Mouse (Mus musculus) right cerebral cortex, postnatal 14 days (tissue): ENCODE measurements around the gene H3f3b.
"Not testable (repeated sequence)": the region's sequence is repeated elsewhere in the genome, so short reads cannot be mapped to it uniquely, and the experiment has no call there.

Experiments
- DNase-seq: peaks from one replicate; pipeline ENCODE4 v3.0.0; 2022

H3f3b gene

DNA sequence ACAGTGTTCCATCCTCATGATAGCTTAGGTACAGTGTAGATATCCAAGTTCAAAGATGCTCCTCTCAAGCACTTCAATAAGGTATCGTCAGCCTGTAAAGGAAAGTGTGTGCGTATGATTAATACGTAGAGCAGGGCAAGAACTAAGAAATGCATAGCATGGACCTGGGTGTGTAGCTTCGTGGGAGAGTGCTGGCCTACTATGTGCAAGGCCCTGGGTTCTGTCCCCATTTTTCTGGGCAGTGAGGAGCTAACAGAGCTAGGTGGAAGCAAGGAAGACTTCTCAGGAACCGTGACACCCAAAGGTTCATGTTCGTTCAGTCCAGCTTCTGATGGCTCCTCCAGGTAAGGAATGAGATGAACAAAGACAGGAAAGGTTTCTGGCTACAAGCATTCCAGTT lies 17.4 kb upstream of the H3f3b start:
- no peak for DNase-seq

- no peak for DNase-seq
Observed at GRCm38 (mm10) chr11:116043286-116043685, 15.5 kb upstream of the H3f3b start.

DNA sequence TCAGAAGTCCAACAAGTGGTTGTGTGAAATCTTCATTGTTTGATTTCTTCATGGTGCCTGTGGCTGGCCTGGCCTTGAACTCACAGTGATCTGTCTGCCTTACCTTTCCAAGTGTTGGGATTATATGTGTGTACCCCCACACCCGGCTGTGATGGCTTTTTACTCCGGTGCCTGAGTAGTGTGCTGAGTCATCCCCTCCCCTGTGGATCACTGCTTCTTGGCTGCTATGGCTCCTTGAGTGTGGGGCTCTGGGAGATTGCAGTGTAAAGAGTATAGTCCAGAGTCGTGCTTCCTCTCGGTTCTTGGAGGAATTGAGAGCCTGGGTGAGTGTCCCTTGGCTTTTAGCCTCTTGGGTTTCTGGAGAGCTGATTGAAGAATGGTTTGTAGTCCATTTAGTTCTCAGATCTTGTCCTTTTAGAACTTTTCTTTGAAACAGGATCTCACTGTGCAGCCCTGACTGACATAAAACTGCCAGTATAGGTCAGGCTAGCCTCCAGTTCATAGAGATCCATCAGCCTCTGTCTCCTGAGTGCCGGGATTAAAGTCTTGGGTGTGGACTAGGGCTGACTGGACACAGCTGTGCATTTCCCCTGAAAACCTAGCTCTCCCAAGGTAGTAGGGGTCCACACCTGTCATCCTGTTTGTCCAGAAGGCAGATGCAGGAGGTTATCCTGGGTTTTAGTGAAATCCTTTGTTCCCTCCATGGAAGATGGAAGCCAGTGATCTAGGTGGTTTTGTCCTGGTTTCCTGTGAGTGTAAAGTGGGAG lies 14.8 kb upstream of the H3f3b start:
- no peak for DNase-seq

- no peak for DNase-seq
Observed at GRCm38 (mm10) chr11:116041833-116042232, 14.1 kb upstream of the H3f3b start.

- DNase-seq: no peak
Observed at GRCm38 (mm10) chr11:116040593-116040992, 12.8 kb upstream of the H3f3b start.

GRCm38 (mm10) chr11:116037826-116038225 lies 10.1 kb upstream of the H3f3b start:
- no peak for DNase-seq

DNA sequence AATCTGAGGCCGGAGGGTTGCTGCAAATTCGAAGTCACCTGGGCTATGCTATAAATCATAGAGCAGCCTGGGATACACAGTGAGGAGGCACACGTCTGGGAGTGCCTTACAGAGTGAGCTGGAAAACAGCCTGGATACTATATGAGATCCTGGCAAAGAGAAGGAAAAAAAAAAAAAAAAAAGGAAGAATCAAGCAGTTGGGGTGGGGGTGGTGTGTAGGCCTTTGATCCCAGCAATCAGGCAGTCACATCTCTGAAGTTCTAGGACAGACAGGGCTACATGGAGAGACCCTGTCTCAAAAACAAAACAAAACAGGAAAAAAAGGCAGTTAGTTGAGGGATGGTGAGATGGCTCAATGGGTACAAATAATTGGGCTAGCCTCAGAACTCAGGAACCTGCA lies 8.9 kb upstream of the H3f3b start:
- DNase-seq: no peak

DNA sequence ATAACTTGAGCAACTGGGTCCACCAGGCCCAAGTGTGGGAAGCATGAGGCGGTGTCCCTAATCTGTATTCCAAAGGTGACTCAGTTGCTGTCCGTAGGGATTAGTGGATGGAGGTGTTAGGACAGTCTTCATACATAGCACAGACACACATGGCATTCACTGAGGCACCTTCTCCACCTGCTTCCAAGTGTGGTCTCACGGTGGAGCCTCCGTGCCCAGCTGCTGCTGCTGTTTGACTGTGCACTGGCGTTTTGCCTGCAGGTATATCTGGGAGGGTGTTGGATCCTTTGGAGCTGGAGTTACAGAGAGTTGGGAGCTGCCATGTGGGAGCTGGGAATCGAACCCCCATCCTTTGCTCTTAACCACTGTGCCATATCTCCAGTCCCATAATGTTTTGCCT lies 6.8 kb upstream of the H3f3b start:
- DNase-seq: no peak

DNA sequence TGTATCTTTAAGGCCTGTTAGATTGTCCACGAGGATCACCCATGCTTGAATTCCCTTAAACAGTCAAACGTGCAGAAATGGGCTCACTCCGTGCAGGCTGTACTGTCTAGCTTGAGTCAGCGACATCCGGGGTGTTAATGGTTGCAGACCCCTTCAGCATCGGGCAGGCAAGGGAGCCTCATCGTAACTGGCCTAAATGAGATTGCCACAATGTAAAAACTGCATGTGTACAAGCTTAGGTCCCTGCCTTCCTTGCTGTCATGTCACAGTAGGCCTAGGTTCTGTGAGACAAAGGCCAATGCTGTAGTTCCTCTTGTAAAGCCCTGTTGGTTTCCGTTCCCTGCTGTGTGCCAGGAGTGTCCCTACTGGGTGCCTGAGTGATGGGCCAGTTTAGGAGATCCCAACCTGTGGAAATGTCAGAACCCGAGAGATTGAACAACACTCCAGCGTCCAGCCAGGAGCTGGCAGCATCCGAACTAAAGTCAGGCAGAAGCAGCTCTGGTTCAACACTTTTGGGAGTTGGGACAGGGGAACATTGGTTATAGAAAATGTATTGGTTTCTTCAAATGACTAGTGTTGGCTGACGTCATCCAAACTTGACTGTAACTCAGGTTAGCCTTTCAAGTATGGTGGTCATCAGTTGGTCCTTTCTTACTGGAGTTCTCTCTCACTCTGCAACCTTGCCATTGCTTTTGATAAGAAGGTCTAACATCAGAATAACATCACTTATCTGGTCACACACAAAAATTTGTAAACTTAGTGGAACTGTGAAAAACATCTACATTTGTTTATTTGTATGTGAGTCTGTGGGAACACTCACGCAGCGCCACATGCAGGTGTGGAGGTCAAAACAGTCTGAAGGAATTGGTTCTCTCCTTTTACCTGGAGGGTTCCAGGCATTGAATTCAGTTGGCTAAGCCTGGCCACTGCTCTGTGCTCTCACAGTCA lies 3.4 kb upstream of the H3f3b start:
- no peak for DNase-seq

GRCm38 (mm10) chr11:116030088-116030897 lies 2.5 kb upstream of the H3f3b start, which contains the start of gene Unk:
Unk (plus strand) TSS chr11:116030322.
- DNase-seq: peak; percentile 94

DNA sequence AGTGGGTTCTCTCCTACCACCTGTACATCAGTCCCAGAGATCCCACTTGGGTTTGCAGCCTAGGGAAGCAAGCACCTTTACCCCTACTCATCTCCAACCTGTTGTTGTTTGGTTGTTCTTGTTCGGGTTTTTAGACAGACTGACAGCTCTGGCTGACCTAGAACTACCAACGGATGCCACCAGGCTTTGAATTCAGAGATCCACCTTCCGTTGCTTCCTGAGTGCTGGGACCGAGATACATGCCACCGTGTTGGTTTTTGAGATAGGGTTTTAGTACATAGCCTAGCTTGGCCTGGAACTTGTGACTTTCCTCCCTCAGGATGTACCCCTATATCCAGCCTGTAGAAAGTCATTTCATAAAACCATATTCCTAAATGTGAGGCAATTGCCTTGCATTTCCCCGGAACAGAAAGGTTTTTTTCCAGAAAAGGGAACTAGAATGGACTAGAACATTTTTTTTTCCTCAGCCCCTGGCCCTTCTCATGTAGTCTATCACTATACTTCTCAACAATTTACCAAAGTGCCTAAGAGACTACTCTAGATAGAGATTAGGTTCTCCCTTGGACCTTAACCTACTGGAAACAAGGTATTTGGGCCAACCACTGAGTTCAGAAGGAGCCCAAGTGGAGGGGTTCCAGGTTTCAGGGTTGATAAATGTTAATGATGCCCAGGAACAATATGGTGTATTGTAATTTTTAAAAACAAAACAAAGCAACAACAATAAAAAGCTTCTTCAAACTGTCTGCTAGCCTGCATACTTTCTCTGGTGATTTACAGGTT lies 1.5 kb upstream of the H3f3b start:
- no peak for DNase-seq

DNA sequence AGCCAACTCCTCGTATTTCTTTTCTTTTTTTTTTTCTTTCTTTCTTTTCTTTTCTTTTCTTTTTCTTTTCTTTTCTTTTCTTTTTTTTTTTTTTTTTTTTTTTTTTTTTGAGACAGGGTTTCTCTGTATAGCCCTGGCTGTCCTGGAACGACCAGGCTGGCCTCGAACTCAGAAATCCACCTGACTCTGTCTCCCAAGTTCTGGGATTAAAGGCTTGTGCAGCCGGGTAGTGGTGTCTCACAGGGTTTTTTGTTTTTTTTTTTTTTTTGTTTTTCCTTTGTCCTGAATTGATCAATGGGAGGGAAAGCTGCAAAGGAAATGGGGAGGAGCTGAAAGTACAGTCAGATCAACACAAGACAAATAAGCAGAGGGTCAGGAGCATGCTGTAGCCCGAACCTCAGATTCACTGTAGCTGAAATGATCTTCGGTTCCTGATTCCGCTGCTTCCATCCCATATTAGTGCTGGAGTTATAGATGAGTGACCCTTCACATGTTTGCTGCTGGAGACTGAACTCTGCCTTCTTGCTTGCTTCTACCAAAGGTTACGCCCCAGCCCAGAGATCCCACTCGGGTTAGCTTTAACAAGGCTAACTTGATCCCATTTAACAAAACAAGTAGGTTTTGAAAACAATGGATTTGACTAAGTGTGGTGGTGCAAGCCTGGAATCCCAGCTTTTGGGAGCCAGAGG lies 559 bp upstream of the H3f3b start:
- DNase-seq: no peak

DNA sequence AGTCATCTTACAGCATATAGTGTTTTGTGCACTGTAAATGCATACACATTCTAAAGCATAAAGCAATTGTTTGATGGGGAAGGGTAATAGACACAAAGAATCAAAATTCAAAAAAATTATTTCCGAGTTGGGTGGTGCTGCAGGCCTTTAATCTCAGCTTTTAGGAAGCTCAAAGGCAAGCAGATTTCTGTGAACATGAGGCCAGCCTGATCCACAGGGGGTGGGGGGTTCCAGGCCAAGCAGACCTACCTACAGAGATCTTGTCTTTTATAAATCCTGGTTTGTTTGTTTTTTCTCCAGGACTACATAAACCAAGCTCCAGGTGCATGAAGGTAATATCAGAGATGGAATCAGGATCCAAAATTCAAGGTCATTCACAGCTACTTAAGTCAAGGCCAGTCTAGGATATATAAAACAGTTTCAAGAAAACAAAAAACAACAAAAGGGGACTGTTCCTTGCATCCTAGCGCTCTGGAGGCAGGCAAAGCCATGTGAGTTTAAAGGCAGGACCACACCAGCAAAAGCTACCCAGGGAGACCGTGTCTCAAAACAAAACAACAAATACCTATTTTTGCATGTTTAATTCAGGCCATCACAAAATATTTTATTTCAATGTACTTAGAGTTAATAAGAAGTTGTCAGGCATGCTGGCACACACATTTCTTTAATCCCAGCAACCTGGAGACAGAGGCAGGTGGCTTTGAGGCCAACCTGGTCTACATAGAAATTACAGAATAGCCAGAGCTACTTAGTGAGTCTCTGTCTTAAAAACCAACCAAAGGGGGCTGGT lies 2.5 kb downstream of the H3f3b start:
- no peak for DNase-seq

- DNase-seq: peak; percentile 90
Observed at GRCm38 (mm10) chr11:116024356-116024808, 3.4 kb downstream of the H3f3b start.

GRCm38 (mm10) chr11:116023771-116024355 lies 3.9 kb downstream of the H3f3b start:
- DNase-seq: peak; percentile 78

GRCm38 (mm10) chr11:116023074-116023770 lies 4.5 kb downstream of the H3f3b start:
- not testable (repeated sequence) for DNase-seq

- DNase-seq: no peak
Observed at GRCm38 (mm10) chr11:116022256-116022780, 5.4 kb downstream of the H3f3b start.

GRCm38 (mm10) chr11:116021328-116022220 lies 6.2 kb downstream of the H3f3b start:
- no peak for DNase-seq
